Mouse (Mus musculus) mouse embryonic stem cell (cell line): ENCODE measurements around the gene Map1lc3a.

Experiments
- in situ Hi-C, 2 experiments: fragments of 300-500 bp; cut with MboI; formaldehyde crosslinking; loops; 1 replicate in 1 of 2; 3 replicates in 1 of 2; pipeline ENCODE4 v1.14.3; 2019 to 2020; ENCODE audit warnings: low sequenced_read_pairs in 2 of 2, low pct_unique_long_range_greater_than_20kb in 1 of 2, mixed read lengths in 1 of 2; ENCODE audit not compliant: unreplicated experiment in 1 of 2

Gene Map1lc3a

GRCm38 (mm10) chr2:155279163-155279562, 3.1 kb downstream of the Map1lc3a start:
- in situ Hi-C loops = loop anchor here in 1 of 2 experiments (10.0 kb wide), 1 partner anchor 194 kb away; no protein-coding TSS in a partner anchor

DNA sequence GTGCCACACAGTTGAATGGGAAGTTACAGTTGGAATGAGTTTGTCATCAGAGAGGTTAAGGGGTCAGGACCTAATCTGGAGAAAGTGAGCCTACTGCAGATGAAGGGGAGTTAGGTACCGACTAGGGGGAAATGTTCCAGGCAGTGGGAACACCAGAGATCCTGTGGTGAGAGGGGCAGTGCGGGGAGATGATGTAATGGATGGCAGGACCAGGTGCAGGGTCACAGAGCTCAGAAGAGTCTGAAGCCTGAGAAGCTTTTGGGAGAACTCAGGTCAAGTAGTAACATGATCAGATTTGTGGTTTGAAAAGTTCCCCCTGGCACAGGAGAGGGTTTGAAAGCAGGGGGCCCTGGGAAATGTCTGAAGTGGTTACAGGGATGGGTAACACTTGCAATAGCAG, 4.0 kb downstream of the Map1lc3a start:
- in situ Hi-C loops = no loop called here

DNA sequence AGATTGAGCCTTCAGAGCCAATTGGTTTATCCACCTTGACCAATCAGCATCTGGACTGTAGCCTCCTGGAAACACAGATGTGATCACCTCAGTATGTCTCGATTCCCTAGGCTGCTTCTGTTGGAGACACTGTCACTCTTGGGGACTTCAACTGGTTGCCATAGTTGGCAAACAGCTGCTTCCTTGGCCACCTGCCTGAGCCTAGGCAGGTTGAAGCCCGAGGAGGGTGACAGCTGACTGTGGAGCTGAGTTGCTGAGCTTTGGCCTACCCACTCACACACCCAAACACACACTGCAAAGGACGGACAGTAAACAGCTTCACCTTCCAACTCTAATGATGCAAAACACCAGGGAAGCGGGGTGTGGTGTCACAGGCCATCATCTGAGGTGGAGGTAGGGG, 7.7 kb downstream of the Map1lc3a start:
- in situ Hi-C loops = no loop called here

GRCm38 (mm10) chr2:155284647-155285046, 8.6 kb downstream of the Map1lc3a start:
- in situ Hi-C loops = no loop called here

DNA sequence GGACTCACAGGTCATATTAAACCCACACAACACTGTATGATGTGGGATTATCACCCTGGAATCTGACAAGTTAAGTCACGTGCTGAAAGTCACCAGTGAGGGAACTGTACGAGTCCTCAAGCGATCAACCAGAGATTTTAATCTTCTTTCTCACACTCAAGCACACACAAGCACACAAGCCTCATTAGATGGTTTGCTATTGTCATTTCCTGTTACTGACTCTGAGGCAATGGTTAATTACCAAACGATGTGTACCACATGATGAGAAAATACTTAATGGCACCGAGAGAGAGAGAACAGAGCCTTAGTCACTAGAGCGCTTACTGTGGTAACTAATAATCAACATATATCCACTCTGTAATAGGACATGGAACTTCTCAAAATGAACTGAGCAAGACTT, 9.6 kb downstream of the Map1lc3a start:
- in situ Hi-C loops = no loop called here

DNA sequence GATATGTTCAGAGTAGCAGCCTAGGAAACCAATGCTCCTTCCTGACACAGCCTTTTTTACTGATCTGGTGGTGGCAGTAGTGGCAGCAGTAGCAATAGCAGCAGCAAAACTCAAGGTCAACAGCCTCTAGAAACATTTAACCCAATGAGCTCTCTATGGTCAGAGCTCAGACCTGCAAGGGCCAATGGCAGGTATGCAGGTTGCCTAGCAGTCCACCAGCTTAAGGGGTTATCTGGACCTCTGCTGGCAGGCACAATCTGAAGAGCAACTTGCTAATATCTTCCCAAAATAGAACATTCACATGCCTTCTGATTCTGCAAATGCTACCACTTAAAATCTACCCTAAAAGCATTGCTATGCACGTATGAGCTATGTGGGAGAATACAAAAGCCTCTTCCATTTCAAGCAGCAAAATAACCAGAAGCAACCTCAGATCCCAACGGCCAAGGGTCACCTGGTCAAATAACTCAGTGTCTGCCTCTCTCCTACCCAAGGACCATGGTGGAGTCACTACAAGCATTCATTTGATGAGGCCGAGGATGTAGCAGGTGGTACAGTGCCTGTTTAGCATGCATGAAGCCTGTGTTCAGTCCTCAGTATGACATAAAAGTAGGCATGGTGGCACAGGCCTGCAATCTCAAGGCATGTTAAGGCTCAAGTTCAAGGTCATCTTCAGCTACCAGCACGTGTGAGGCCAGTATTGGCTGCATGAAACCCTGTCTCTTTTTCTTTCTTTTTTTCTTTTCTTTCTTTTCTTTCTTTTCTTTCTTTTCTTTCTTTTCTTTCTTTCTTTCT, 11.6 kb downstream of the Map1lc3a start:
- in situ Hi-C loops = no loop called here

DNA sequence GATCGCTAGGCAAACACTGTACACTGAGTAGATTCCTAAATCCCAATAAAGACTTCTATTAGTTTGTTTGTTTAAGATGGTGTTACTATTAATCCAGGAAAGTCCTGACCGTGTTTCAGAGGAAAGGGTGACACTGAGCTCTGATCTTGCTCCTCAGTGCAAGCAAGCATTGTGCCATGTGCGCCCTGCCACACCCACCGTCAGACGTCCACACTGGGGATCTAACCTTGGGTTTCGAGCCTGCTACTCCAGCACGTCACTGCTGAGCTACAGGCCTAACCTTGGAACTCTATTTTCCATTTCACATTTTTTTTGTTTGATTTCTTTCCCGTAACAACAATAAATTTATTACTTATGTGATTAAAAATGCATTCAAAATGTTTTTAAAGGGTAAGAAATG, 14.0 kb downstream of the Map1lc3a start:
- in situ Hi-C loops = no loop called here

DNA sequence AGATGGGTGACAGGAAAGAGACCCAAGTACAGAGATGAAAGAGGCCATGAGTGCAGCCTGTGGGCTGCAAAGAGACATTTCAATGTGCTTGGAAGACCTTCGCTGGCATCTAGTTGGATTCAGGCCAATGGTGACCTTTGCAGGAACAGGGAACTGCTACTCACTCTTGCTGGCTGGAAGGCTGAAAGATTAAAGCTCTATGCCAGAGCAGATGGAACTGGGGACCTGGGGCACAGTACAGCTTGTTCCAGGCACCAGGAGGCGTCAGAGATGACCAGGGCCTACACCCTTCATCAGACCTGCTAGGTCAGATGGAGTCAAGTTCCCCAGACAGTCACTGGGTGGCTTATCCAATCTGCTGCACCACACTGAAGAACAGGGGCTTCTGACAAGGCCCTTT, 17.3 kb downstream of the Map1lc3a start:
- in situ Hi-C loops = no loop called here

GRCm38 (mm10) chr2:155293946-155294345, 17.8 kb downstream of the Map1lc3a start:
- in situ Hi-C loops = no loop called here

DNA sequence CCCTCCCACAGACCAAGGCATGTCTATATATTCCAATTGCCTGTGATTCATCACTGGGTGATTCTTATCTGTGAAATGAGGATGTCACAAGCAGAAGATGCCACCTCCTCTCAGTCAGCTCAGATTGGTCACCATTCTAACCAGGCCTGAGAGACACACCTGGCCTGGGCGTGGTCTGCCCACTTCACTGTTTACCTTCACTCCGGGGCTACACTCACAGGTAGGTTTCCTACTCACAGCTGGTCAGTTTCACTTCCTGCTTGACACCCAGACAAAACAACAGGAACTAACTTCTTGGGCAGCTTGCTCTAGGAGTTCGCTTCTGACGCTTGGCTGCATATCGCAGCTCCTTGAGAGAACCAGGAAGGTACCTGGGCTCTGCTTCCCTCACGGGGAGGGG, 19.4 kb downstream of the Map1lc3a start:
- in situ Hi-C loops = no loop called here

DNA sequence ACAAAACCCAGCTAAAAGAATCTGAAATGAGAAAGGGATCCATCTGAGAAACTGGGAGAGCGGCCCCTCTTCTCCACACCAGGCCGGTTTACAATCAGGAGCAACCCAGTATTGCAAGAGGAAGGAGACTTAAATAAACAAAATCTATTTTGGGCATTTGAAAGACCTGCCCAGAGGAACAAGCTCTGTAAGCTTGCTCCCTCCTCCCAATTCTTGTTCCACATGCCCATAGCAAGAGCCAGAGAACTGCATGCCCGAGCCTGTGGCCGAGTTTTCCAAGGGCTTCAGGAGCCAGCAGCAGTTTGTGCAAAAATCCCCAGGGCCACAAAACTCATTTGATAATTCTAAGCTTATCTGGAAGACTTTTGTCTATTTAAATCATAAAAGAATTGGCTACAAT, 23.5 kb downstream of the Map1lc3a start:
- in situ Hi-C loops = no loop called here

GRCm38 (mm10) chr2:155308936-155309592, 33.0 kb downstream of the Map1lc3a start:
- in situ Hi-C loops = no loop called here

DNA sequence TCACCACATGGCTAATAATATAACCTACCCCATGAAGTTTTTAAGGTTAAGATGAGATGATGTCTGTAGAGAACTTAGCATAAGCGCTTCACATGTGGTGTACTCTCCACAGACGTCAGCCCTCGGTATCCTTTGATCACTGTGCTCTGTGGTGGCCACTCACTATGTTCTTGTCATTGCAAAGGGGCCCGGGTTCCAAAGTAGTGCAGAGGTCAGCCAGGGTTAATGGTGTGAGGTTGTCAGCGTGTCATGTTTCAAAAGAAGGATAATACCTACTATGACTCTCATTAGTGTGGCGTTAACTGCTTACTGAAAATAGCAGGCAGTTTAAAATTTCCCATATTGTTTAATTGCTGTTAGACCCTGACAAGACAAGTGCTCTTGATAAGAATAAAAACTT, 37.6 kb downstream of the Map1lc3a start:
- in situ Hi-C loops = no loop called here

DNA sequence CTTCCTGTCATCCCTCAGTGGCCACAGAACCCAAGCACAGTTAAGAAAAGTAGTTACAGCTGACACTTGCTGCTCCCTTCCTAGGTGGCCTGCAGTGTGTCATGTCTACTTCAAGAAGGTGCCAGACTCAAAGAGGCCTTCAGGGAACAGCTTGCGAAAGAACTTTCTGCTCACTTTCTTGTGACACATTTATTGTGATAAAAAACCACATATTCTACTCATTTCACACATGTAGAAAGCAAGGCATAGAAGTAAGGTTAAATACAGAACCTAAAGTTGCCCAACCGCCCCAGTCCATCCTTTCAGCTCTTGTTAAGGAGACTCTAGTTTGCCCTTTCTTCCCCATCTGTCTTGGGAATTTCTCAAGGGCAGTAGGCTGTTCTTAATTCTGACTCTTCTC, 42.5 kb downstream of the Map1lc3a start:
- in situ Hi-C loops = no loop called here

DNA sequence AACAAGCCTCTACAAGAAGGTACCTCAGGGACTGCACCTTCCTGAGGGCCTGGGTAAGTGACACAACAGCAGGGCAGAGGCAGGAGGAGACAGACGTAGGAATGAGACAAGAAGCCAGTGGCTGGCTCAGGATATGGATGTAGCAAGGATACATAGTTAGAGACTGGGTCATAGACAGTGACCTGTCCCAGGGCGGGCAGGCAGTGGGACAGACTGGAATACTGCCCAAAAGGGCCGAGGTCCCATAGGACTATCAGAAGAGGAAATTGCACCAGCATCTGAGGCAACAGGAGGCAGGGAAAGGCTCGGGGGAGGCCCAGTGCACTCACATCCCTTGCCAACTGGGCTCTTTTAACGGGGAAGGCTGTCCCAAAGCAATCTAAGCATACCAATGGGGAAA, 44.5 kb downstream of the Map1lc3a start:
- in situ Hi-C loops = no loop called here

DNA sequence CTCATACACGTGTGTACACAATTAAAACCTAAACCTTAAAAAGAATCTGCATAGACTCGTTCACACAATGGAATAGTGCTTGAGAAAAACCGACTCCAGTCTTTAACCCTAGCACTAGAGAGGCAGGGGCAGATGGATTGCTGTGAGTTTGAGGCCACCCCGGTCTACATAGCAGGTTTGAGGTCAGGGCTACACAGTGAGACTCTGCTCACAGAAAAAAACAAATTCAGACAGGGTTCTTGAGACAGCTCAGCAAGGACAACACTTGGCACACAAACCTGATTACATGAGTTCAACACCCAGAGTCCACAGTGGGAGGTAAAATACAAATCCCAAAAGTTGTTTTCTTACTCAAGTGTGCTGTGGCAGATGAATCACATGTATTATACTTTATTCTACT, 49.9 kb downstream of the Map1lc3a start:
- in situ Hi-C loops = no loop called here
